Mouse (Mus musculus) E14TG2a.4 (cell line): ENCODE results near the gene Ypel5.

Experiments used
- CTCF ChIP-seq: conservative IDR thresholded peaks from 2 replicates; pipeline ENCODE4 v1.5.1; 2014; ENCODE audit warnings: low read length
- POU5F1 ChIP-seq: IDR thresholded peaks from 2 replicates; pipeline ENCODE4 v1.6.1; 2014; ENCODE audit warnings: low read length, borderline replicate concordance

DNA sequence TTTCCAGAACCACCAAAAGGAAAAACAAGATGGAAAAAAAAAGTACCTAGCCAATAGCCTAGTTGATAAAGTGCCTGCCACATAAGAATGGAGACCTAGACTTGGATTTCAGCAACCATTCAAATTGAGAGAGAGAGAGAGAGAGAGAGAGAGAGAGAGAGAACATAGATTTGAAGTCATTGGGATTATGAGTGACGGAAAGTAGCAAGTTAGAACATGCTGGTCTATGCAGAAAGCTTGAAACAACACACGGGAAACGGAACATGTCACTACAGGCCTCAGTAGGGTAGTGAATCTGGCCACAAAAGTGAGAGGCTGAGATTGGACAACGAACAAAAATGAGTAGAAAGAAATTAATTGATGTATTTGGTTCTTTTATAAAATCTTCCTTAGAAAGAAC, 43.0 kb upstream of the Ypel5 start:
- TF ChIP-seq CTCF, result no peak
- no peak for TF ChIP-seq POU5F1
